Comparison of ENCODE assay signal across 7 mouse cellular contexts in genomic region chr8:105268342-105269074, GRCm38 (mm10). TPM values are rescaled to one million over a fixed set of nuclear protein-coding genes. Genes with fewer than 3 reads are reported as not detected.
DNase-seq lines count a peak whose midpoint lies in the region; ATAC-seq lines count a peak whose summit lies in the region.

No protein-coding gene starts in this region.

- ATAC-seq in forebrain, embryonic 13.5 days, result peak; percentile 86
- peak; percentile 43 for ATAC-seq in kidney, embryonic 15.5 days (replicated peaks; ENCODE audit: low FRiP score)
- ATAC-seq in liver, embryonic 12.5 days, result no peak

- peak overlapping the region; percentile 58 for H3K9ac ChIP-seq in forebrain, embryonic 13.5 days
- peak overlapping the region; percentile 22; the same call in 1 of the 2 replicates for H3K9ac ChIP-seq in kidney, embryonic 15.5 days
- H3K9ac ChIP-seq in liver, embryonic 12.5 days, result no peak overlapping the region

- no peak overlapping the region for H3K27ac ChIP-seq in forebrain, embryonic 13.5 days
- H3K27ac ChIP-seq in kidney, embryonic 15.5 days, result no peak overlapping the region
- H3K27ac ChIP-seq in liver, embryonic 12.5 days, result no peak overlapping the region

- H3K27me3 ChIP-seq in forebrain, embryonic 13.5 days, result peaks cover 99% of the 10 kb centered on the region
- H3K27me3 ChIP-seq in kidney, embryonic 15.5 days, result peaks cover 94% of the 10 kb centered on the region
- peaks cover 91% of the 10 kb centered on the region for H3K27me3 ChIP-seq in liver, embryonic 12.5 days (replicated peaks)

- H3K4me2 ChIP-seq in forebrain, embryonic 13.5 days, result peak overlapping the region; percentile 79
- peak overlapping the region; percentile 92 for H3K4me2 ChIP-seq in kidney, embryonic 15.5 days
- peak overlapping the region; percentile 68 for H3K4me2 ChIP-seq in liver, embryonic 12.5 days

- H3K36me3 ChIP-seq in forebrain, embryonic 13.5 days (ENCODE audit: poor library complexity, severe bottlenecking), result no peaks in the 10 kb centered on the region
- H3K36me3 ChIP-seq in kidney, embryonic 15.5 days, result no peaks in the 10 kb centered on the region
- no peaks in the 10 kb centered on the region for H3K36me3 ChIP-seq in liver, embryonic 12.5 days

- peak overlapping the region; percentile 47 for H3K4me3 ChIP-seq in forebrain, embryonic 13.5 days
- peak overlapping the region; percentile 53 for H3K4me3 ChIP-seq in kidney, embryonic 15.5 days (replicated peaks)
- H3K4me3 ChIP-seq in liver, embryonic 12.5 days, result peak overlapping the region; percentile 47

- 0% methylated on average over 65 of the region's 65 CpGs for WGBS in forebrain, embryonic 13.5 days
- WGBS in kidney, embryonic 15.5 days, result under 1% methylated on average over 65 of the region's 65 CpGs
- WGBS in liver, embryonic 12.5 days (ENCODE audit: insufficient replicate concordance), result 5% methylated on average over 65 of the region's 65 CpGs

- H3K9me3 ChIP-seq in forebrain, embryonic 13.5 days (replicated peaks), result no peaks in the 10 kb centered on the region; the same call in 1 of the 2 replicates
- no peaks in the 10 kb centered on the region for H3K9me3 ChIP-seq in kidney, embryonic 15.5 days (replicated peaks)
- 0 out of 2 replicates have a peak, but pooled peaks cover 3% of the 10 kb centered on the region for H3K9me3 ChIP-seq in liver, embryonic 12.5 days (replicated peaks)

- DNase-seq in Muller cell, postnatal 12 days (ENCODE audit: inconsistent ontology term), result peak; percentile 39
- DNase-seq in brain, adult 2 months (ENCODE audit: low read depth, low spot score), result peak; percentile 97
- DNase-seq in retina, embryonic 14.5 days (ENCODE audit: low spot score), result peak; percentile 79
- no peak for DNase-seq in urinary bladder, postnatal 36 days (ENCODE audit: low spot score in 2 of 2)

- peaks cover 44% of the 10 kb centered on the region for H3K4me1 ChIP-seq in forebrain, embryonic 13.5 days
- peaks cover 51% of the 10 kb centered on the region for H3K4me1 ChIP-seq in kidney, embryonic 15.5 days
- peaks cover 50% of the 10 kb centered on the region for H3K4me1 ChIP-seq in liver, embryonic 12.5 days

RNA-seq across cellular contexts. Expression of gene Hsf4, which starts 1.1 kb away (rescaled TPM):
- polyA plus RNA-seq in forebrain, embryonic 13.5 days (2015; fragmentation: Nextera tagmentation; extraction: Ambion mirVana), result 0.10 and 0.13 TPM in 2 replicates
- polyA plus RNA-seq in kidney, embryonic 15.5 days (2015; fragmentation: Nextera tagmentation; extraction: Ambion mirVana), result 0.12 and 0.13 TPM in 2 replicates
- not detected in 2 replicates for polyA plus RNA-seq in liver, embryonic 12.5 days (2016; fragmentation: Nextera tagmentation; extraction: Ambion mirVana)

RNA-seq across cellular contexts. Expression of gene Fbxl8, which starts 4.1 kb away (rescaled TPM):
- 0.44 and 0.58 TPM in 2 replicates for polyA plus RNA-seq in forebrain, embryonic 13.5 days (2015; fragmentation: Nextera tagmentation; extraction: Ambion mirVana)
- polyA plus RNA-seq in kidney, embryonic 15.5 days (2015; fragmentation: Nextera tagmentation; extraction: Ambion mirVana), result 2.3 and 2.7 TPM in 2 replicates
- polyA plus RNA-seq in liver, embryonic 12.5 days (2016; fragmentation: Nextera tagmentation; extraction: Ambion mirVana), result 1.2 and 1.5 TPM in 2 replicates

RNA-seq across cellular contexts. Expression of gene Tradd, which starts 4.1 kb away (rescaled TPM):
- polyA plus RNA-seq in forebrain, embryonic 13.5 days (2015; fragmentation: Nextera tagmentation; extraction: Ambion mirVana), result 13.2 and 13.3 TPM in 2 replicates
- 20.0 and 24.2 TPM in 2 replicates for polyA plus RNA-seq in kidney, embryonic 15.5 days (2015; fragmentation: Nextera tagmentation; extraction: Ambion mirVana)
- 17.7 and 18.3 TPM in 2 replicates for polyA plus RNA-seq in liver, embryonic 12.5 days (2016; fragmentation: Nextera tagmentation; extraction: Ambion mirVana)

RNA-seq across cellular contexts. Expression of gene Nol3, which starts 7.4 kb away (rescaled TPM):
- polyA plus RNA-seq in forebrain, embryonic 13.5 days (2015; fragmentation: Nextera tagmentation; extraction: Ambion mirVana), result 2.4 and 3.0 TPM in 2 replicates
- polyA plus RNA-seq in kidney, embryonic 15.5 days (2015; fragmentation: Nextera tagmentation; extraction: Ambion mirVana), result 0.84 and 1.1 TPM in 2 replicates
- 0.12 and 0.18 TPM in 2 replicates for polyA plus RNA-seq in liver, embryonic 12.5 days (2016; fragmentation: Nextera tagmentation; extraction: Ambion mirVana)

RNA-seq across cellular contexts. Expression of gene B3gnt9, which starts 13.6 kb away (rescaled TPM):
- polyA plus RNA-seq in forebrain, embryonic 13.5 days (2015; fragmentation: Nextera tagmentation; extraction: Ambion mirVana), result 1.3 and 2.4 TPM in 2 replicates
- polyA plus RNA-seq in kidney, embryonic 15.5 days (2015; fragmentation: Nextera tagmentation; extraction: Ambion mirVana), result 9.6 and 13.5 TPM in 2 replicates
- polyA plus RNA-seq in liver, embryonic 12.5 days (2016; fragmentation: Nextera tagmentation; extraction: Ambion mirVana), result 3.5 and 3.6 TPM in 2 replicates

Comparison
In these comparisons a context has a peak if more than half of its experiments do, and no peak if none do; other contexts are left out.
1. DNase-seq: peak in Muller cell, postnatal 12 days (single experiment), brain, adult 2 months (single experiment) and retina, embryonic 14.5 days (single experiment); none in urinary bladder, postnatal 36 days (0 of 2).
2. Peak in every context shown above with its lines, with median percentiles within 50 percentile points of each other: H3K4me2 ChIP-seq and H3K4me3 ChIP-seq.